Mouse (Mus musculus) heart, postnatal 14 days (tissue): ENCODE results near the gene Olfr493. TPM values are rescaled to one million over a fixed set of nuclear protein-coding genes. Genes with fewer than 3 reads are reported as not detected.

Experiments
- DNase-seq, 2 experiments: peaks; one replicate each; pipeline ENCODE4 v3.0.0; 2021 to 2022
- intact Hi-C: fragments of 180-260 bp; cut with DNase I; formaldehyde crosslinking; loops from one replicate; pipeline ENCODE4 v1.15.1; 2025
- long read RNA-seq, 2 experiments: library from polyadenylated mRNA; stranded (forward); transcript quantifications; one replicate each; pipeline ENCODE4 v2.0.0; 2021
- total RNA-seq, 2 experiments: library from RNA; stranded (reverse); gene quantifications; 2 replicates each; pipeline ENCODE4 v1.2.3; 2021

Olfr493 gene
- total RNA-seq = not detected
- long read RNA-seq, experiment 1 = 0 reads
- long read RNA-seq, experiment 2 = 0 reads

- intact Hi-C loops = no loop called here
- DNase-seq = no peak
These were observed at the start of gene Olfr493 for GRCm38 (mm10) chr7:108346879-108347278. Olfr493 (minus strand) TSS chr7:108346979.

- DNase-seq = no peak
- intact Hi-C loops = no loop called here
These were observed 46.1 kb upstream of the Olfr493 start, which contains the start of gene Olfr495 for GRCm38 (mm10) chr7:108392867-108393266. Olfr495 (plus strand) TSS chr7:108393167.

GRCm38 (mm10) chr7:108365035-108365434 is 18.3 kb upstream of the Olfr493 start, which contains the start of gene Olfr494:
Olfr494 (plus strand) TSS chr7:108365335.
- intact Hi-C loops = no loop called here
- DNase-seq = no peak

GRCm38 (mm10) chr7:108323574-108323973 is 23.2 kb downstream of the Olfr493 start, which contains the start of gene Olfr492:
Olfr492 (minus strand) TSS chr7:108323674.
- no peak for DNase-seq
- intact Hi-C loops = no loop called here

- intact Hi-C loops = no loop called here
These were observed 33.6 kb downstream of the Olfr493 start, which contains the start of gene Olfr491 for GRCm38 (mm10) chr7:108313151-108313550. Olfr491 (plus strand) TSS chr7:108313451.

More at GRCm38 (mm10) chr7:108313151-108313550, 33.6 kb downstream of the Olfr493 start, which contains the start of gene Olfr491:
- DNase-seq = no peak

Other genes starting within 250 kb of the Olfr493 start
- gene Olfr482, start 249.4 kb downstream of the Olfr493 start, total RNA-seq = under 1 TPM; 0.59 to 0.81 TPM
- not detected for gene Olfr483, start 246.1 kb downstream of the Olfr493 start, total RNA-seq
- not detected for gene Olfr484, start 219.5 kb downstream of the Olfr493 start, total RNA-seq
- not detected for gene Olfr485, start 187.1 kb downstream of the Olfr493 start, total RNA-seq
- not detected for gene Olfr486, start 174.2 kb downstream of the Olfr493 start, total RNA-seq
- gene Olfr487, start 132.3 kb downstream of the Olfr493 start, total RNA-seq = not detected
- gene Olfr488, start 88.6 kb downstream of the Olfr493 start, total RNA-seq = not detected
- gene Olfr490, start 58.0 kb downstream of the Olfr493 start, total RNA-seq = not detected
- not detected for gene Olfr491, start 33.5 kb downstream of the Olfr493 start, total RNA-seq
- not detected for gene Olfr492, start 23.3 kb downstream of the Olfr493 start, total RNA-seq
- gene Olfr494, start 18.4 kb upstream of the Olfr493 start, total RNA-seq = not detected
- gene Olfr495, start 46.2 kb upstream of the Olfr493 start, total RNA-seq = not detected
- not detected for gene Olfr497, start 73.4 kb upstream of the Olfr493 start, total RNA-seq
- not detected for gene Olfr498, start 118.3 kb upstream of the Olfr493 start, total RNA-seq
- gene Olfr502, start 178.1 kb upstream of the Olfr493 start, total RNA-seq = not detected
- gene Olfr503, start 197.5 kb upstream of the Olfr493 start, total RNA-seq = not detected
- not detected for gene Olfr504, start 218.8 kb upstream of the Olfr493 start, total RNA-seq